Mouse (Mus musculus): ENCODE data around the gene Mum1.

GRCm38 (mm10) chr10:80186649-80187048 lies 39.6 kb upstream of the Mum1 start:
- TF ChIP-seq CTCF (IDR thresholded peaks at IDR 0.05; ENCODE audit: extremely low read depth, insufficient read depth, insufficient read length, insufficient replicate concordance) (no peak), POLR2A (IDR thresholded peaks at IDR 0.05; ENCODE audit: low read depth, low read length) (no peak)
